Mouse (Mus musculus) G1E (cell line): ENCODE results near the gene Cfap20.

Source experiments
- CTCF ChIP-seq: IDR thresholded peaks from 2 replicates; pipeline ENCODE4 v1.5.1; 2012; ENCODE audit warnings: low read depth, low read length, inconsistent platforms, mixed read lengths
- GATA1 ChIP-seq: IDR thresholded peaks from 2 replicates; pipeline ENCODE4 v1.6.1; 2012; ENCODE audit warnings: borderline replicate concordance, low read length, inconsistent platforms, mixed read lengths
- POLR2AphosphoS5 ChIP-seq: IDR thresholded peaks from 2 replicates; pipeline ENCODE4 v1.6.1; 2012; ENCODE audit warnings: low read depth, low read length, inconsistent platforms; ENCODE audit not compliant: insufficient replicate concordance

DNA sequence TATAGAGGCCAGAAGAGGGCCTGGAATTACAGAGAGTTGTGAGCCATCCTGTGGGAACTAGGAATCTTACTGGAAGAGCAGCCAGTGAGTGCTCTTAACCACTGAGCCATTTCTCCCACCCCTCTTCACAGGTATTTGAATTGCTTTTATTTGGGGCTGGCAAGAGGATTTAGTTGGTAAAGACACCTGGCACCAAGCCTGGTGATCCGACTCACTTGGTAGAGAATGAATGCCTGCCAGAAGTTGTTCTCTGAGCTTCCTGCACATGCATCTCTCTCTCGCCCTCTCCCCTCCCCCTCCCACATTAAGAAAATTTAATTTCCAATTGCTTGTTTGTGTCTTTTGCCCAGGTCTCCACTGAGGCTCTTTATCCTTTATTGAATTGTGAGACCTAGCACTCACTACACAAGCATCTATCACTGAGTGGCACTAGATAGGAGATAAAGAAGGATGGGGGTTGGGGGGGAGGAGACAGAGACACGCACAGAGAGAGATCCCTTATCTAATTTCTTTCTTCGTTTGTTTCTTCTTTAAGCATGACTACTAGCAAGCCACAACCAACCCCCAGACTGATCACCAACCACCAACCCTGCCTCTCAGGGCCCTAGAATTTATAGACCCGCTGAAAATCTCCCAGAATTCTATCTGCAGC is 2.8 kb upstream of the Cfap20 start:
- TF ChIP-seq CTCF (no peak), GATA1 (no peak), POLR2AphosphoS5 (no peak)
